In the genomic region with DNA sequence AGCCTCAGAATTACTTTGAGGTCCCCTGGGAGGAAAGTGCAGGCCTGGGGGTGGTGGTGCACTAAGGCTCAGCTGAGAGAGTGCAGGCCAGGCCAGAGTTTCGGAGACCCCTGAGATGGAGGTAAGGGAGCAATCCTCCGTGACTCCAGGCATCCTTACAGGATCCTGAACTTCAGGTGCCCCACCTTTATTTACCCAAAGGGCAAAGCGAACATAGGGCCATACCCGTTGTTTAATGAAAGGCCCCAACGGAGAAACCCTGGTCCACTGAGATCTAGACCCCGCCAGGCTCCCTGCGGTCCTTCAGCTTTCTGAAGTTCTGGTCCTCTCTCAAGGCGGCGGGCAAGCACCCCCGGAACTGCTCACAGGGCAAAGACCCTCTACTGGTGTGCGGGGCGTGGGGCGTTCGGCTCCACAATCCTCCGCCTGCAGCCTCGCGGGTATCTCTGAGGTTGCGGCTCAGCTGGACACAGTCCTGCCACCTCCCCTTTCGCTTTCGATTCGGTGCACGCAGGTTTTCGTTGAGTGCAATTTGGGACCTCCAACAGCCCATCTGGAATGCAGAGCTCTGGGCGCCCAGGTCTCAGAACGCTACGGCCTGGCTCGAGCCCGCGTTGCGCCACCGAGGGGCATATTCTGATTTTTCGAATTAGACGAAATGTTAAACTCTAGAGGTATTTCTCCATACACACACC, we compare ENCODE assay signal across 7 mouse cellular contexts. TPM values are rescaled to one million over a fixed set of nuclear protein-coding genes. Genes with fewer than 3 reads are reported as not detected.
A peak's percentile ranks its signal among the peaks of the same experiment; 100 is the strongest.
DNase-seq lines count a peak whose midpoint lies in the region; ATAC-seq lines count a peak whose summit lies in the region.

No protein-coding gene starts in this region.

- ATAC-seq in hindbrain, embryonic 12.5 days (ENCODE audit: low FRiP score), result no peak
- ATAC-seq in liver, embryonic 12.5 days, result no peak
- no peak for ATAC-seq in neural tube, embryonic 13.5 days (ENCODE audit: low read depth)

- no peak overlapping the region; the same call in 1 of the 2 replicates for H3K9ac ChIP-seq in hindbrain, embryonic 12.5 days
- H3K9ac ChIP-seq in liver, embryonic 12.5 days, result no peak overlapping the region
- H3K9ac ChIP-seq in neural tube, embryonic 13.5 days, result no peak overlapping the region

- DNase-seq in R1 (ENCODE audit: low read depth, low spot score), result peak; percentile 20
- DNase-seq in embryo, embryonic 9.5 days (ENCODE audit: extremely low spot score), result peak; percentile 64
- no peak for DNase-seq in thymus, postnatal 25 days
- no peak for DNase-seq in right cerebral cortex, postnatal 4 days

- H3K4me2 ChIP-seq in hindbrain, embryonic 12.5 days (replicated peaks), result peak overlapping the region; percentile 37
- peak overlapping the region; percentile 51 for H3K4me2 ChIP-seq in liver, embryonic 12.5 days
- peak overlapping the region; percentile 33 for H3K4me2 ChIP-seq in neural tube, embryonic 13.5 days

- WGBS in hindbrain, embryonic 12.5 days, result 3% methylated on average over 33 of the region's 33 CpGs
- 3% methylated on average over 33 of the region's 33 CpGs for WGBS in liver, embryonic 12.5 days (ENCODE audit: insufficient replicate concordance)
- WGBS in neural tube, embryonic 13.5 days, result 2% methylated on average over 33 of the region's 33 CpGs

- H3K4me3 ChIP-seq in hindbrain, embryonic 12.5 days, result peak overlapping the region; percentile 20
- H3K4me3 ChIP-seq in liver, embryonic 12.5 days, result peak overlapping the region; percentile 39
- 0 out of 2 replicates have a peak overlapping the region, but pooled peaks have one; percentile 10 for H3K4me3 ChIP-seq in neural tube, embryonic 13.5 days

- no peaks in the 10 kb centered on the region for H3K9me3 ChIP-seq in hindbrain, embryonic 12.5 days (replicated peaks)
- H3K9me3 ChIP-seq in liver, embryonic 12.5 days (replicated peaks), result no peaks in the 10 kb centered on the region
- no peaks in the 10 kb centered on the region for H3K9me3 ChIP-seq in neural tube, embryonic 13.5 days

- H3K36me3 ChIP-seq in hindbrain, embryonic 12.5 days, result no peaks in the 10 kb centered on the region
- no peaks in the 10 kb centered on the region for H3K36me3 ChIP-seq in liver, embryonic 12.5 days
- H3K36me3 ChIP-seq in neural tube, embryonic 13.5 days, result no peaks in the 10 kb centered on the region

- peaks cover 29% of the 10 kb centered on the region for H3K4me1 ChIP-seq in hindbrain, embryonic 12.5 days
- H3K4me1 ChIP-seq in liver, embryonic 12.5 days, result peaks cover 9% of the 10 kb centered on the region
- H3K4me1 ChIP-seq in neural tube, embryonic 13.5 days (replicated peaks), result peaks cover 28% of the 10 kb centered on the region

- peaks cover 96% of the 10 kb centered on the region for H3K27me3 ChIP-seq in hindbrain, embryonic 12.5 days
- H3K27me3 ChIP-seq in liver, embryonic 12.5 days (replicated peaks), result peaks cover 100% of the 10 kb centered on the region
- peaks cover 98% of the 10 kb centered on the region for H3K27me3 ChIP-seq in neural tube, embryonic 13.5 days

- H3K27ac ChIP-seq in hindbrain, embryonic 12.5 days, result no peak overlapping the region
- H3K27ac ChIP-seq in liver, embryonic 12.5 days, result no peak overlapping the region
- no peak overlapping the region for H3K27ac ChIP-seq in neural tube, embryonic 13.5 days (replicated peaks)

RNA-seq across cellular contexts. Expression of a gene that starts 3.6 kb away (rescaled TPM):
- polyA plus RNA-seq in hindbrain, embryonic 12.5 days (2016; fragmentation: Nextera tagmentation; extraction: Ambion mirVana), result 5.4 and 6.7 TPM in 2 replicates
- polyA plus RNA-seq in liver, embryonic 12.5 days (2016; fragmentation: Nextera tagmentation; extraction: Ambion mirVana), result 0.08 TPM in 2 replicates
- 0.10 and 0.19 TPM in 2 replicates for polyA plus RNA-seq in neural tube, embryonic 13.5 days (2015; fragmentation: Nextera tagmentation; extraction: Ambion mirVana)

Comparison
In these comparisons a context has a peak if more than half of its experiments do, and no peak if none do; other contexts are left out.
1. DNase-seq: peak in R1 (single experiment) and embryo, embryonic 9.5 days (single experiment); none in thymus, postnatal 25 days (single experiment) and right cerebral cortex, postnatal 4 days (single experiment).
2. Peak in every context shown above with its lines, with median percentiles within 50 percentile points of each other: H3K4me2 ChIP-seq and H3K4me3 ChIP-seq.